Mouse (Mus musculus): ENCODE data around the gene Ankrd13d.

- TF ChIP-seq CTCF (IDR thresholded peaks at IDR 0.05; ENCODE audit: low read depth) (peak; percentile 58), EP300 (optimal IDR thresholded peaks at IDR 0.05) (no peak)
These were observed 3.5 kb downstream of the Ankrd13d start for GRCm38 (mm10) chr19:4279487-4279886.
